Mouse (Mus musculus) lung, embryonic 16.5 days (tissue): ENCODE measurements around the gene Rnd3. TPM values are rescaled to one million over a fixed set of nuclear protein-coding genes. Genes with fewer than 3 reads are reported as not detected.

Experiments used
- ATAC-seq: fragments of 200-750 bp; cut with Nextera tagmentation; 2 replicates; pipeline ENCODE4 v1.8.0; 2017; ENCODE audit warnings: low read depth, mild to moderate bottlenecking, moderate library complexity
- H3K27ac ChIP-seq: fragments of 300-500 bp; sonication (generic); 2 replicates; pipeline ENCODE4 v1.5.1; 2014; ENCODE audit warnings: mild to moderate bottlenecking, control low read depth, low read length
- H3K27me3 ChIP-seq: fragments of 300-500 bp; sonication (generic); 2 replicates; pipeline ENCODE4 v1.6.1; 2014; ENCODE audit warnings: low read depth, low read length, mixed read lengths; ENCODE audit not compliant: control insufficient read depth, insufficient read depth
- H3K36me3 ChIP-seq: fragments of 300-500 bp; sonication (generic); 2 replicates; pipeline ENCODE4 v1.6.1; 2014; ENCODE audit warnings: low read length; ENCODE audit not compliant: control insufficient read depth, insufficient read depth
- H3K4me1 ChIP-seq: fragments of 300-500 bp; sonication (generic); replicated peaks from 2 replicates; pipeline ENCODE4 v1.6.1; 2014; ENCODE audit warnings: low read length, mixed read lengths; ENCODE audit not compliant: control insufficient read depth, insufficient read depth
- H3K4me2 ChIP-seq: fragments of 300-500 bp; sonication (generic); 2 replicates; pipeline ENCODE4 v1.6.1; 2014; ENCODE audit warnings: low read depth, low read length, control low read depth
- H3K4me3 ChIP-seq: fragments of 300-500 bp; sonication (generic); 2 replicates; pipeline ENCODE4 v1.5.1; 2014; ENCODE audit warnings: mild to moderate bottlenecking, low read length, control low read depth
- H3K9ac ChIP-seq: fragments of 300-500 bp; sonication (generic); 2 replicates; pipeline ENCODE4 v1.6.1; 2014; ENCODE audit warnings: low read length, control low read depth
- H3K9me3 ChIP-seq: fragments of 300-500 bp; sonication (generic); 2 replicates; pipeline ENCODE4 v1.6.1; 2016; ENCODE audit warnings: low read length; ENCODE audit not compliant: control insufficient read depth
- WGBS: fragments of 180-500 bp; shearing (Covaris S2); extraction: QIAGEN DNeasy Blood & Tissue Kit; methylation state at CpG from one replicate; pipeline ENCODE4 v1.1.7; 2014; 5-methylcytosine and 5-hydroxymethylcytosine counted together
- polyA plus RNA-seq: library from polyadenylated mRNA; unstranded; fragments of >200 nt; fragmentation: Nextera tagmentation; extraction: Ambion mirVana; gene quantifications from 2 replicates; pipeline ENCODE4 v1.2.1, GENCODE M21; 2015

Gene Rnd3
- polyA plus RNA-seq, 1 experiment from 2014 or later, result 68.6 TPM

DNA sequence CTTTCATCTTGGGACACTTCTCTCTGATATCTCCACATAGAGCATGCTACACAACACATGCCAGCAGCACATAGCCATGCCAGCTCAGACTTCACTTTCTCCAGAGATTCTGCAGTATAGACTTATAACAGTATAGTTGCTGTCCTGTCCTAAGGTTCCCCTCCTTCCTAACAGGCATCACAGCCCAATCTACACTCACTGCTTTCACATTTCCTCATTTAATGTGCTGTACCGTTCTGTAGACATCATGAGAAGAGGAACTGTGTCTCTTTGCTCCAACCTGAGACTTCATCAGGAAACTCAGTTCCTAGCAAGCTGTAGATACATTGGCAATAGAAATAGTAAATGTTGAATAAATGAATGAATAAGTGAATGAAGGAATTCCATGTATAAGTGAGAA lies 49.7 kb downstream of the Rnd3 start:
- Histone ChIP-seq H3K9ac (no peak overlapping the region), H3K27me3 (peaks cover 3% of the 10 kb centered on the region; the same call in 1 of the 2 replicates), H3K4me2 (no peak overlapping the region), H3K4me3 (no peak overlapping the region), H3K27ac (no peak overlapping the region), H3K9me3 (no peaks in the 10 kb centered on the region), H3K4me1 (peaks cover 11% of the 10 kb centered on the region; the same call in 1 of the 2 replicates), H3K36me3 (no peaks in the 10 kb centered on the region)
- 79% methylated on average over 1 of the region's 1 CpGs for WGBS
- ATAC-seq, result no peak

DNA sequence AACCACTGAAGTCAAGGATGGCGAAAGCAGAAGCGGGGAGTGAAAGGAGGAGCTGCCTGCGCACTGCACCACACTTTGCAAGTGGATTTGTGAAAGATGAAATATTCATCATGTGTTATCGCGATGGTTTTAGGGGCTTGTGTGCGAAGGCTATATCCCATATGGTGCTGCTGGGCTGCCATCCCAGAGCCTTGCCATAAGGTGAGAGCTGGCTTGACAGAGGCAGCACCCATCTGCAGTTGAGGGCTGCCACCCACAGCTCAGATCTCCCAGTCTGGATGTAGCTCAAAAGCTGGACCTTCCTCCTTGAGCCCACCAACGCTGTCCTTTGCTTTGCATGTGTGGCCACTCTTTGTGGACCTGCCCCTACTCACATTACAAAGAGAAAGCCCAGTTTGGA lies 58.2 kb downstream of the Rnd3 start:
- no peak overlapping the region for H3K4me2 ChIP-seq
- ATAC-seq, result peak; percentile 70
- H3K36me3 ChIP-seq, result no peaks in the 10 kb centered on the region
- peaks cover 4% of the 10 kb centered on the region; the same call in 1 of the 2 replicates for H3K4me1 ChIP-seq
- H3K9me3 ChIP-seq, result no peaks in the 10 kb centered on the region
- WGBS, result 47% methylated on average over 7 of the region's 7 CpGs
- H3K27me3 ChIP-seq, result peaks cover 3% of the 10 kb centered on the region; the same call in 1 of the 2 replicates
- H3K27ac ChIP-seq, result peak overlapping the region; percentile 31; the same call in 1 of the 2 replicates
- no peak overlapping the region for H3K4me3 ChIP-seq
- no peak overlapping the region for H3K9ac ChIP-seq

DNA sequence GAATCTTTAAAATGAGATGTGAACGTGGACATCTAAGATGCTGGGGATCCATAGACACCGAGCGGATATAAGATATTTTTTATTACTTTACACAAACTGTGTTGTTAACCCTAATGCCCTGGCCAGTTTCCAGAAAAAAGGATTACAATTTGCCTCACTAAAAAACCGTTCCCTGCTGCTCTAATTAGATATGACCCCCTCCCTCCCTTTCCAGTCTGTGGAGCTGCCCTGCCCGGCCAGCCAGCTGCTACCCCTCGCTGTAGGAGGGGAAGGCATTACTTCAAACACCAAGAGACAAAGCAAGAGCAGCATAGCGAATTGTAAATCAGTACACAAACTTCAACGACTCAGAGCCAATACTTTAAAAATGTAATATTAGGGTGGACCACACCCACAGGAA lies 58.9 kb downstream of the Rnd3 start:
- WGBS, result 26% methylated on average over 8 of the region's 8 CpGs
- H3K4me1 ChIP-seq, result no peaks in the 10 kb centered on the region; the same call in 1 of the 2 replicates
- H3K4me2 ChIP-seq, result no peak overlapping the region
- H3K9me3 ChIP-seq, result no peaks in the 10 kb centered on the region
- H3K9ac ChIP-seq, result no peak overlapping the region
- no peak overlapping the region for H3K27ac ChIP-seq
- H3K36me3 ChIP-seq, result no peaks in the 10 kb centered on the region
- H3K27me3 ChIP-seq, result peaks cover 3% of the 10 kb centered on the region; the same call in 1 of the 2 replicates
- H3K4me3 ChIP-seq, result no peak overlapping the region
- peak; percentile 51 for ATAC-seq

- H3K9ac ChIP-seq, result no peak overlapping the region
Measured at GRCm38 (mm10) chr2:51088843-51089573, 59.9 kb downstream of the Rnd3 start.

DNA sequence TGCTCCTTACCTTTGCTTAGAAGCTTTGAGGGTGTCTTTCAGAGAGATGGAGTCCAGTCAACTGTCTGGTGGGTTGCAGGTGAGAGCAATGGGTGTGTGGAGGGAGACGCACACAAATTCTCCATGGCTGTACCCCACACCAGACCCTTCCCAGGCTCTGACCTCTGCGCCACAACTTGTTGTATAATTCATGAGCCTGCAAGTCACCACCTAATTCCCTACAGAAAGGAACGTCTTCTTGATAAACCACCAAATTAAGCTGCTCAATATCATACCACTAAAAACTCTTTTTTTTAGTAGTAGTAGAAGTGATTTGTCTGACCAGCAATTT lies 60.8 kb downstream of the Rnd3 start:
- WGBS, result 87% methylated on average over 3 of the region's 3 CpGs
- Histone ChIP-seq H3K9me3 (no peaks in the 10 kb centered on the region), H3K4me1 (no peaks in the 10 kb centered on the region; the same call in 1 of the 2 replicates), H3K4me3 (no peak overlapping the region), H3K27me3 (peaks cover 3% of the 10 kb centered on the region; the same call in 1 of the 2 replicates), H3K4me2 (no peak overlapping the region), H3K27ac (no peak overlapping the region), H3K9ac (no peak overlapping the region), H3K36me3 (no peaks in the 10 kb centered on the region)
- no peak for ATAC-seq

More at GRCm38 (mm10) chr2:51088843-51089573, 59.9 kb downstream of the Rnd3 start:
- no peak overlapping the region for H3K27ac ChIP-seq
- H3K9me3 ChIP-seq, result no peaks in the 10 kb centered on the region
- H3K4me2 ChIP-seq, result no peak overlapping the region
- H3K36me3 ChIP-seq, result no peaks in the 10 kb centered on the region
- 75% methylated on average over 11 of the region's 11 CpGs for WGBS
- H3K27me3 ChIP-seq, result peaks cover 3% of the 10 kb centered on the region; the same call in 1 of the 2 replicates
- no peak for ATAC-seq
- no peak overlapping the region for H3K4me3 ChIP-seq
- H3K4me1 ChIP-seq, result no peaks in the 10 kb centered on the region; the same call in 1 of the 2 replicates

- Histone ChIP-seq H3K9ac (no peak overlapping the region), H3K27me3 (peaks cover 3% of the 10 kb centered on the region; the same call in 1 of the 2 replicates), H3K4me3 (no peak overlapping the region), H3K4me2 (no peak overlapping the region), H3K27ac (no peak overlapping the region), H3K36me3 (no peaks in the 10 kb centered on the region), H3K4me1 (no peaks in the 10 kb centered on the region; the same call in 1 of the 2 replicates), H3K9me3 (no peaks in the 10 kb centered on the region)
- 70% methylated on average over 12 of the region's 12 CpGs for WGBS
- ATAC-seq, result no peak
Measured at GRCm38 (mm10) chr2:51087307-51088122, 61.4 kb downstream of the Rnd3 start.

DNA sequence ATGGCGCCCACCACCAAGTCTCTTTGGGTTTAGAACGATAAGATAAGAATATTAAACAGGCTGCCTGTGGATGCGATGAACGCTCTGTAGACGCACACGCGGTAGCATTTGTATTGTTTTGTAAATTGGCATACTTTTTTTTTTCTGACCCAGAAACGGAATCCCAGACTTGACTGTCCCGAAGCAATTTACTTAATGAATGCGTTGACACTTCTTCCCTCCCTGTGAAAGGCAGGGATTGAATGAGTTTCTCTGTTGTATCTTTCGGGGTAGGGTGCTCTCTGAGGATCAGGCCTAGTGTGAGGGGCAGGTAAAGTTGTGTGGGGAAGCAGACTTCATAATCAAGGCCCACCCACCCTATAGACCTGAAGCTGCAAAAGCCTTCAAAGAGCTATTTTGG lies 63.8 kb downstream of the Rnd3 start:
- H3K4me1 ChIP-seq, result no peaks in the 10 kb centered on the region; the same call in 1 of the 2 replicates
- H3K27me3 ChIP-seq, result peaks cover 3% of the 10 kb centered on the region; the same call in 1 of the 2 replicates
- no peak overlapping the region for H3K27ac ChIP-seq
- H3K36me3 ChIP-seq, result no peaks in the 10 kb centered on the region
- 92% methylated on average over 11 of the region's 11 CpGs for WGBS
- no peaks in the 10 kb centered on the region for H3K9me3 ChIP-seq
- H3K9ac ChIP-seq, result no peak overlapping the region
- H3K4me2 ChIP-seq, result no peak overlapping the region
- H3K4me3 ChIP-seq, result no peak overlapping the region
- ATAC-seq, result no peak

DNA sequence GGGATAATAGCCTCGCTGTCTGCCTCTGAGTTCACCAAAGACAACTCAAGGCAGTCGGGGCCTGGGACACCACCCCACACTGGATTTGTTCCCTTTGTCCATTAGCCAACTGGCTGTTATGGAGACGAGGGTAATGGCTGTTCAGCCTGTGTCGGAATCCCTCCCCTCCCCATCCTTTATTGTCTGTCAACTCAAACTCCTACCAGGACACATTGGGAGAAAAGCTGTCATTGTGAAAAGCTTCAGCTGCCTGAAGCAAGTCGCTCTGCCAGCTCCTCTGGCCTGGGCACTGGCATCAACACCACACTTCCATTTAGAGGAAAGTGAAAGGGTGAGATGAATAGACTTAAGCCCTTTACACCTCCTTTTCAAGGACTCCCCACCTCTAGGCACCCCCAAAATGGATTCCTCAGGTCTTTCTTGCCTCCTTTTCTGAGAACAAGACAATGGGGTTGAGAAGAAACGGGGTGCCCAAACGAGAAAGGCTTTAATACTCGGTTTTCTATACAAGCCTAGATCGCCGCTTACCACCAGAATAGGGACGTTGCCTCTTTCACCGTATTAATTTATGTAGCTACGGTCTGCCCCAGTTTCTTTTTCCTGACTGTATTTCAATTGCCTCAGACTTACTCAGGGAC lies 66.1 kb downstream of the Rnd3 start:
- 77% methylated on average over 13 of the region's 13 CpGs for WGBS
- Histone ChIP-seq H3K27ac (no peak overlapping the region), H3K4me3 (no peak overlapping the region), H3K4me1 (no peaks in the 10 kb centered on the region), H3K9ac (no peak overlapping the region), H3K27me3 (peaks cover 3% of the 10 kb centered on the region; the same call in 1 of the 2 replicates), H3K36me3 (no peaks in the 10 kb centered on the region), H3K9me3 (no peaks in the 10 kb centered on the region), H3K4me2 (no peak overlapping the region)
- peak; percentile 72; the same call in 1 of the 2 replicates for ATAC-seq
